Mouse (Mus musculus): ENCODE measurements around the gene Lrrc4c.

The Lrrc4c gene

GRCm38 (mm10) chr2:97274651-97275050 lies 956.7 kb downstream of the Lrrc4c start:
- no peak for DNase-seq (ENCODE audit: low read depth, low spot score)

GRCm38 (mm10) chr2:97284986-97285385 lies 967.0 kb downstream of the Lrrc4c start:
- DNase-seq (ENCODE audit: low read depth, low spot score) = no peak

GRCm38 (mm10) chr2:97294216-97294615 lies 976.2 kb downstream of the Lrrc4c start:
- DNase-seq (ENCODE audit: low read depth, low spot score) = no peak

- no peak for DNase-seq (ENCODE audit: low read depth, low spot score)
Measured at GRCm38 (mm10) chr2:97299704-97300103, 981.7 kb downstream of the Lrrc4c start.

- DNase-seq (ENCODE audit: low read depth, low spot score) = no peak
Measured at GRCm38 (mm10) chr2:97318008-97318407, 1000.0 kb downstream of the Lrrc4c start.

- no peak for DNase-seq (ENCODE audit: low read depth, low spot score)
Measured at GRCm38 (mm10) chr2:97318536-97318935, 1000.6 kb downstream of the Lrrc4c start.

GRCm38 (mm10) chr2:97332084-97332682 lies 1014.2 kb downstream of the Lrrc4c start:
- no peak for DNase-seq (ENCODE audit: low read depth, low spot score)

- no peak for DNase-seq (ENCODE audit: low read depth, low spot score)
Measured at GRCm38 (mm10) chr2:97339627-97340026, 1021.7 kb downstream of the Lrrc4c start.

- no peak for DNase-seq (ENCODE audit: low read depth, low spot score)
Measured at GRCm38 (mm10) chr2:97361235-97361634, 1043.3 kb downstream of the Lrrc4c start.

GRCm38 (mm10) chr2:97369978-97370377 lies 1052.0 kb downstream of the Lrrc4c start:
- DNase-seq (ENCODE audit: low read depth, low spot score) = no peak

GRCm38 (mm10) chr2:97391437-97391836 lies 1073.5 kb downstream of the Lrrc4c start:
- no peak for DNase-seq (ENCODE audit: low read depth, low spot score)

GRCm38 (mm10) chr2:97391876-97392275 lies 1073.9 kb downstream of the Lrrc4c start:
- no peak for DNase-seq (ENCODE audit: low read depth, low spot score)

- no peak for DNase-seq (ENCODE audit: low read depth, low spot score)
Measured at GRCm38 (mm10) chr2:97413066-97413465, 1095.1 kb downstream of the Lrrc4c start.

GRCm38 (mm10) chr2:97414416-97415362 lies 1096.7 kb downstream of the Lrrc4c start:
- DNase-seq (ENCODE audit: low read depth, low spot score) = no peak

GRCm38 (mm10) chr2:97434140-97434539 lies 1116.2 kb downstream of the Lrrc4c start:
- DNase-seq (ENCODE audit: low read depth, low spot score) = no peak

- DNase-seq (ENCODE audit: low read depth, low spot score) = no peak
Measured at GRCm38 (mm10) chr2:97435616-97436015, 1117.6 kb downstream of the Lrrc4c start.

- DNase-seq (ENCODE audit: low read depth, low spot score) = no peak
Measured at GRCm38 (mm10) chr2:97437767-97438166, 1119.8 kb downstream of the Lrrc4c start.

- DNase-seq (ENCODE audit: low read depth, low spot score) = no peak
Measured at GRCm38 (mm10) chr2:97463573-97463972, 1145.6 kb downstream of the Lrrc4c start.

GRCm38 (mm10) chr2:97466243-97466793 lies 1148.3 kb downstream of the Lrrc4c start:
- DNase-seq (ENCODE audit: low read depth, low spot score) = no peak

GRCm38 (mm10) chr2:97467031-97467549 lies 1149.1 kb downstream of the Lrrc4c start:
- DNase-seq (ENCODE audit: low read depth, low spot score) = no peak

- DNase-seq (ENCODE audit: low read depth, low spot score) = no peak
Measured at GRCm38 (mm10) chr2:97467664-97468063, 1149.7 kb downstream of the Lrrc4c start.

GRCm38 (mm10) chr2:97468372-97468771 lies 1150.4 kb downstream of the Lrrc4c start:
- no peak for DNase-seq (ENCODE audit: low read depth, low spot score)

Data from CD4-positive, CD25-positive, alpha-beta regulatory T cell, adult 2 months (primary cell).